Mouse (Mus musculus): ENCODE data around the gene Aldh1l2. TPM values are rescaled to one million over a fixed set of nuclear protein-coding genes. Genes with fewer than 3 reads are reported as not detected.

Gene Aldh1l2
- polyA plus RNA-seq, 2 experiments from 2014 or later: not detected

DNA sequence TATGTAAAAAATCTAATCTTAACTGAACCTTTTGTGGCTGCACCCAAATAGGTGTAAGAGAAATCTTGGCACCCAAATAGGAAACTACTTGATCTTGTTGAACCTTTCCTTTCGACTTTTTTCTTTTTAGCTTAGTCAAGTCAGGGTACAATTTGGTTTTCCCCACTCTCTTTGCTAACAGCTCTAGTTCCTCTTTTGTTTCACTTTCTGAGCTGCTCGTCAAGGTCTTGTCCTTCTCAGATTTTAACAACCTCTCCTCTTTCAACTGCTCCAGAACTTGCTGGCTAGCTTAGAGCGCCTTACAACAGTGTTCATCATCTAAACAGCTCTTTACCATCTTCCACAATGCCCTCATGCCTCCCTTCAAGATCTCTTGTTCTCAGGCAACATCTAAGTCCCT, 76.4 kb downstream of the Aldh1l2 start:
- no peak for ATAC-seq

DNA sequence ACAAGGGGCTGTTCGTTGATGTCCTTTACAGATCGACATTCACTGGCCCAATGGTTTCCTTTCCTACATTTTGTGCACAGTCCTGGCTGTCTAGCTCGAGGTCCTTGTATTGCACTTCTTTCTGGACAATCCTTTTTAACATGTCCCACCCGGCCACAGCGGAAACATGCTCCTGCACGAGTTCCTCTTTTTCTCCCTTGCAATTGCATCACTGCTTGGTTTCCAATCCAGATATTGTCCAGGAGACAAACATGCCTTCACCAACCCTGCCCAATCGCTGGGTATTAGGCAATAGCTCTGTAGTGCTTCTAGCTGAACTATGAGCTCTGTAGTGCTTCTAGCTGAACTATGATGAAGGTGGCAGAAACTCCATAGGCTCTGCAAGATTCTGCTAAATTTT, 85.4 kb downstream of the Aldh1l2 start:
- no peak for ATAC-seq

Other genes with a start within 250 kb of the Aldh1l2 start
- gene Slc41a2, start 196.3 kb downstream of the Aldh1l2 start, polyA plus RNA-seq (2017; shearing (Covaris generic)): 1 to 10 TPM in 1 of 2 experiments, not detected in 1; 2.0 TPM
- gene D10Wsu102e, start 173.9 kb downstream of the Aldh1l2 start, polyA plus RNA-seq (2017; shearing (Covaris generic)): 1 to 10 TPM; 1.0 to 1.2 TPM
- 10 to 100 TPM; 21.7 to 26.4 TPM for gene Washc4, start 9.6 kb upstream of the Aldh1l2 start, polyA plus RNA-seq (2017; shearing (Covaris generic))
- 1 to 10 TPM; 4.0 to 7.8 TPM for gene Appl2, start 114.6 kb upstream of the Aldh1l2 start, polyA plus RNA-seq (2017; shearing (Covaris generic))
- 1 to 10 TPM; 1.9 to 7.4 TPM for gene 1500009L16Rik, start 188.7 kb upstream of the Aldh1l2 start, polyA plus RNA-seq (2017; shearing (Covaris generic))